Mouse (Mus musculus): ENCODE measurements at regions not wholly inside any gene's neighbourhood (a gene's known extent, or its start where the extent isn't known, plus 50 kb on each side); places are given as distances from the start of the nearest gene placed in this dataset.

- H3K27ac ChIP-seq (ENCODE audit: insufficient read depth, low read length) = no peak overlapping the region
- no peaks in the 10 kb centered on the region for H3K27me3 ChIP-seq (ENCODE audit: control insufficient read depth, insufficient read depth, low read length)
- 91% methylated on average over 7 of the region's 7 CpGs for WGBS
- no peak overlapping the region for H3K4me3 ChIP-seq (ENCODE audit: extremely low read depth, insufficient read depth, insufficient read length)
- TF ChIP-seq CTCF (IDR thresholded peaks at IDR 0.05; ENCODE audit: extremely low read depth, insufficient read depth, insufficient read length, insufficient replicate concordance) (no peak), POLR2A (IDR thresholded peaks at IDR 0.05; ENCODE audit: low read depth, low read length) (no peak)
- no peaks in the 10 kb centered on the region; the same call in 1 of the 2 replicates for H3K4me1 ChIP-seq (ENCODE audit: control insufficient read depth, insufficient read depth, insufficient read length)
- no peaks in the 10 kb centered on the region for H3K36me3 ChIP-seq (ENCODE audit: control insufficient read depth, insufficient read depth, low read length)
- no peak for DNase-seq (ENCODE audit: low read depth in 1 of 2, low spot score in 2 of 2)
Measured at GRCm38 (mm10) chr16:12880481-12880880, 229.0 kb upstream of the Ercc4 start.

- DNase-seq (ENCODE audit: low read depth in 1 of 2, low spot score in 2 of 2) = no peak
- WGBS = 59% methylated on average over 1 of the region's 1 CpGs
- Histone ChIP-seq H3K27me3 (ENCODE audit: control insufficient read depth, insufficient read depth, low read length) (no peaks in the 10 kb centered on the region), H3K4me3 (ENCODE audit: extremely low read depth, insufficient read depth, insufficient read length) (no peak overlapping the region), H3K36me3 (ENCODE audit: control insufficient read depth, insufficient read depth, low read length) (no peaks in the 10 kb centered on the region), H3K27ac (ENCODE audit: insufficient read depth, low read length) (no peak overlapping the region), H3K4me1 (ENCODE audit: control insufficient read depth, insufficient read depth, insufficient read length) (no peaks in the 10 kb centered on the region; the same call in 1 of the 2 replicates)
- no peak for TF ChIP-seq POLR2A (IDR thresholded peaks at IDR 0.05; ENCODE audit: low read depth, low read length)
Measured at GRCm38 (mm10) chr16:12882690-12883089, 226.8 kb upstream of the Ercc4 start.

GRCm38 (mm10) chr16:12884556-12884955 lies 224.9 kb upstream of the Ercc4 start:
- no peak for TF ChIP-seq POLR2A (IDR thresholded peaks at IDR 0.05; ENCODE audit: low read depth, low read length)
- TF ChIP-seq CTCF (IDR thresholded peaks at IDR 0.05; ENCODE audit: extremely low read depth, insufficient read depth, insufficient read length, insufficient replicate concordance) = no peak
- Histone ChIP-seq H3K4me3 (ENCODE audit: extremely low read depth, insufficient read depth, insufficient read length) (no peak overlapping the region), H3K27me3 (ENCODE audit: control insufficient read depth, insufficient read depth, low read length) (no peaks in the 10 kb centered on the region), H3K36me3 (ENCODE audit: control insufficient read depth, insufficient read depth, low read length) (no peaks in the 10 kb centered on the region), H3K4me1 (ENCODE audit: control insufficient read depth, insufficient read depth, insufficient read length) (no peaks in the 10 kb centered on the region), H3K27ac (ENCODE audit: insufficient read depth, low read length) (no peak overlapping the region)
- DNase-seq (ENCODE audit: low read depth in 1 of 2, low spot score in 2 of 2) = no peak
- WGBS = 59% methylated on average over 3 of the region's 3 CpGs

GRCm38 (mm10) chr16:12886127-12886526 lies 223.4 kb upstream of the Ercc4 start:
- no peaks in the 10 kb centered on the region for H3K36me3 ChIP-seq (ENCODE audit: control insufficient read depth, insufficient read depth, low read length)
- H3K27me3 ChIP-seq (ENCODE audit: control insufficient read depth, insufficient read depth, low read length) = no peaks in the 10 kb centered on the region
- H3K4me1 ChIP-seq (ENCODE audit: control insufficient read depth, insufficient read depth, insufficient read length) = no peaks in the 10 kb centered on the region
- no peak for DNase-seq (ENCODE audit: low read depth in 1 of 2, low spot score in 2 of 2)
- WGBS = 79% methylated on average over 1 of the region's 1 CpGs
- H3K4me3 ChIP-seq (ENCODE audit: extremely low read depth, insufficient read depth, insufficient read length) = no peak overlapping the region
- no peak overlapping the region for H3K27ac ChIP-seq (ENCODE audit: insufficient read depth, low read length)
- TF ChIP-seq CTCF (IDR thresholded peaks at IDR 0.05; ENCODE audit: extremely low read depth, insufficient read depth, insufficient read length, insufficient replicate concordance) = no peak
- TF ChIP-seq POLR2A (IDR thresholded peaks at IDR 0.05; ENCODE audit: low read depth, low read length) = no peak

- Histone ChIP-seq H3K27me3 (ENCODE audit: control insufficient read depth, insufficient read depth, low read length) (no peaks in the 10 kb centered on the region), H3K4me3 (ENCODE audit: extremely low read depth, insufficient read depth, insufficient read length) (no peak overlapping the region), H3K4me1 (ENCODE audit: control insufficient read depth, insufficient read depth, insufficient read length) (no peaks in the 10 kb centered on the region), H3K27ac (ENCODE audit: insufficient read depth, low read length) (no peak overlapping the region), H3K36me3 (ENCODE audit: control insufficient read depth, insufficient read depth, low read length) (no peaks in the 10 kb centered on the region)
- TF ChIP-seq CTCF (IDR thresholded peaks at IDR 0.05; ENCODE audit: extremely low read depth, insufficient read depth, insufficient read length, insufficient replicate concordance) (no peak), POLR2A (IDR thresholded peaks at IDR 0.05; ENCODE audit: low read depth, low read length) (no peak)
- no peak for DNase-seq (ENCODE audit: low read depth in 1 of 2, low spot score in 2 of 2)
- 66% methylated on average over 2 of the region's 2 CpGs for WGBS
Measured at GRCm38 (mm10) chr16:12887381-12887780, 222.1 kb upstream of the Ercc4 start.

GRCm38 (mm10) chr16:12890094-12890493 lies 219.4 kb upstream of the Ercc4 start:
- Histone ChIP-seq H3K27me3 (ENCODE audit: control insufficient read depth, insufficient read depth, low read length) (no peaks in the 10 kb centered on the region), H3K27ac (ENCODE audit: insufficient read depth, low read length) (no peak overlapping the region), H3K4me3 (ENCODE audit: extremely low read depth, insufficient read depth, insufficient read length) (no peak overlapping the region), H3K4me1 (ENCODE audit: control insufficient read depth, insufficient read depth, insufficient read length) (no peaks in the 10 kb centered on the region), H3K36me3 (ENCODE audit: control insufficient read depth, insufficient read depth, low read length) (no peaks in the 10 kb centered on the region)
- no peak for TF ChIP-seq CTCF (IDR thresholded peaks at IDR 0.05; ENCODE audit: extremely low read depth, insufficient read depth, insufficient read length, insufficient replicate concordance)
- no peak for TF ChIP-seq POLR2A (IDR thresholded peaks at IDR 0.05; ENCODE audit: low read depth, low read length)
- whole genome bisulfite sequencing = 79% methylated on average over 1 of the region's 1 CpGs
- DNase-seq (ENCODE audit: low read depth in 1 of 2, low spot score in 2 of 2) = no peak

- Histone ChIP-seq H3K4me3 (ENCODE audit: extremely low read depth, insufficient read depth, insufficient read length) (no peak overlapping the region), H3K36me3 (ENCODE audit: control insufficient read depth, insufficient read depth, low read length) (no peaks in the 10 kb centered on the region), H3K27me3 (ENCODE audit: control insufficient read depth, insufficient read depth, low read length) (no peaks in the 10 kb centered on the region), H3K27ac (ENCODE audit: insufficient read depth, low read length) (no peak overlapping the region), H3K4me1 (ENCODE audit: control insufficient read depth, insufficient read depth, insufficient read length) (no peaks in the 10 kb centered on the region)
- no peak for TF ChIP-seq CTCF (IDR thresholded peaks at IDR 0.05; ENCODE audit: extremely low read depth, insufficient read depth, insufficient read length, insufficient replicate concordance)
- no peak for TF ChIP-seq POLR2A (IDR thresholded peaks at IDR 0.05; ENCODE audit: low read depth, low read length)
- DNase-seq (ENCODE audit: low read depth in 1 of 2, low spot score in 2 of 2) = no peak
- WGBS = 22% methylated on average over 3 of the region's 3 CpGs
Measured at GRCm38 (mm10) chr16:12890545-12890944, 218.9 kb upstream of the Ercc4 start.
